Mouse (Mus musculus): Measurements from ENCODE around the gene Nrg4.

Nrg4 gene

GRCm38 (mm10) chr9:55326515-55327233 is at the start of gene Nrg4, which contains the start of gene Tmem266:
Nrg4 (minus strand) TSS chr9:55326844.
Tmem266 (plus strand) TSS chr9:55326913.
- peak; percentile 26 for DNase-seq (ENCODE audit: low read depth, low spot score)

DNA sequence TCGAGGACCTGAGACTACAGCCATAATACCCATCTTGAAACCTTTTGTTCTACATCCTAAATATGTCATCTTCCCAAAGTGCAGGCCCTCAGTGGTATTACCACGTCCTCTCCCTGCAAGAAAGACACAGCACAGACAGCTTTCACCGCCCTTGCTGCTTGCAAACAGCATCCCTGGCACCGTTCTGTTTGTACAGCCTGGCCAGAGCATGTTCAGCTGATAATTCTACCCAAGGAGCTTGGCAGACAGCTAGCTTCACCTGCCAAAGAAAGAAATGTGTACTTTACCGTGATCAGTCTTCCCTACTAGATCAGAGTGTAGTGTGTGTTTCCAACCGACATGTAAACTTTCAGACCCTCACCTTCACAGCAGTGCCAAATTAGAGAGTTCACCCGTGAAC is 45.3 kb upstream of the Nrg4 start:
- DNase-seq (ENCODE audit: low read depth, low spot score) = no peak

GRCm38 (mm10) chr9:55368011-55368410 is 41.4 kb upstream of the Nrg4 start:
- DNase-seq (ENCODE audit: low read depth, low spot score) = no peak

DNA sequence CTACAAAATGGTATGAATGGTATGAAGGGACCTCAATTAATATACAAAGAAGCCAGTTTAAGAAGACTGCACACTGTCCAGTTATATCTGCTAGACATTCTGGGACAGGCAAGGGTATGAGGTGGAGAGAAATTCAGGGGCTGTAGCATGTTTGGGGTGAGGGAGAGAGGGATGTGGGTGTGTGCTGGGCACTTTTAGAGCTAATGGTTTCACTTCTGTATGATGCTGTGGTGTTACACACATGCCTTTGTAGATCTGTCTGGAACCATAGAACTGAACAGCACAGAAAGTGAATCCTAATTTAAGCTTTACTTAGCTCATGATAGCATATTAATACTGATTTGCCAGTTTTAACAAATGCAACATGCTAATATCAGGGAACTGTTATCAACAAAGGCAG is 37.1 kb upstream of the Nrg4 start:
- no peak for DNase-seq (ENCODE audit: low read depth, low spot score)

DNA sequence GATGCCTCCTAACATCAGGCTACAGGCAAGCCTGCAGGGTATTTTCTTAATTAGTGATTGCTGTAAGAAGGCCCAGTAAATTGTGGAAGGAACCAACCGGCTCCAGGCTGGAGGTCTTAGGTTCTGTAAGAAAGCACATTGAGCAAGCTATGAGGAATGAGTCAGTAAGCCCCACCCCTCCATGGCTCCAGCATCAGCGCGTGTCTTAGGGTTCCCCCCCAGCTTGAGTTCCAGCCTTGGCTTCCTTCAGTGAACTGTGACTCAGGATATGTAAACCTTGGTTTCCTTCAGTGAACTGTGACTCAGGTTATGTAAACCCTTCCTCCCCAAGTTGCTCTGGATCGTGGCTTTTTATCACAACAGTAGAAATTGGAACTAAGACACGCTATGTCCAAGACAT is 35.3 kb upstream of the Nrg4 start:
- DNase-seq (ENCODE audit: low read depth, low spot score) = no peak

DNA sequence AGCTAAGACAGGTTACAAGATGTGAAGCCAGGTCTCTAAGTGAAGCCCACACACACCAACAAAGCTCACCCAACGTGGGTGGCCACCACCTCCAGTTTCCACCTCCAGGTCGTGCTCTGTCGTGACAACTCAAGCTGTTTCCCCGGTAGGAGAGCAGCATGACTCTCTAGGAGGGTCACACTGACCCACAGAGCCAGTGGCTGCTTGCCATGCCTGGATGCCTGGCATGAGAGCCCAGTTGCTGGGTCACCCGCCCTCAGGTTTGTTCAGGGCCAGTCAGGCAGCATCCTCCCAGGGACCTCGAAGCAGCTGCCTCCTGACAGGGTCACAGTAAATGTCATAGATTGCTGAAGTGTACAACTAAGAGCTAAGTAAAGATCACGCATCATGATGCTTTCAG is 34.2 kb upstream of the Nrg4 start:
- no peak for DNase-seq (ENCODE audit: low read depth, low spot score)

- no peak for DNase-seq (ENCODE audit: low read depth, low spot score)
Observed at GRCm38 (mm10) chr9:55360372-55360771, 33.7 kb upstream of the Nrg4 start.

DNA sequence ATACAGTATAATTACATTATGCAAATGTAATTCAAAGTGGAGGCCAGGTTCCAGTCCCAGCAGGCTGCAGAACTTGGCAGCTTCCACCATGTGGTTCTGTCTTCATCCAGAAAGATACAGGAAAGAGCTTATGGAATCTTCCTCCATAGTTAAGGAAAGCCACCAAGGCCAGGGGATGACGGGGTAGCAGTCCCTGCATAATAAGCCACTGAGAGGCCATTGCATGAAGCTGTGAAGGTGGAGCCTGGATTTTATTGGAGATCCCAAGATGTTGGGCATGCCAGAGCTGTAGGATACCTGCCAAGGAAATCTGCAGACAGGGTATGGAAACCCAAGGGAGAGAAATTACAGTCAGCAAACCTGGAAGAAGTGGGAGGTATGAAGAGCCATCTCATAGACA is 30.5 kb upstream of the Nrg4 start:
- DNase-seq (ENCODE audit: low read depth, low spot score) = no peak

- DNase-seq (ENCODE audit: low read depth, low spot score) = no peak
Observed at GRCm38 (mm10) chr9:55355270-55355834, 28.7 kb upstream of the Nrg4 start.

DNA sequence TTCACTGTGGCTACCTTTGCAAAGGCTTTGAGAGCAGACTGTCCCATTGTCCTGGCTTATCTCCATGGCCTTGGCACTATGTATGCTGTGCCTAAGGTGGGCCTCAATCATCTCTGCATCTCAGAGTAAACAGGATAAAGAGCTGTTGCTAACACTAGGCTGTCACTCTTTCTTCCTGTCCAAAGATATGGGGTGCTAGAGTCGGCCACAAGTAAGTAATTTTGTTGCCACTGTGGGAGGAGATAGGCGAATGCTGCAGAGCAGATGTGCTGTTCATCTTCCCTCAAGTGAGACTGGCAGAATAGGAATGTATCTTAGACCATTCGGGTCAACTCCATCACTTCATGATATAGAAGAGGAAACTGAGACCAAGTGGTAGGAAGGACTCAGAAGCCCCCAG is 28.0 kb upstream of the Nrg4 start:
- DNase-seq (ENCODE audit: low read depth, low spot score) = no peak

GRCm38 (mm10) chr9:55348664-55349063 is 22.0 kb upstream of the Nrg4 start:
- no peak for DNase-seq (ENCODE audit: low read depth, low spot score)

- DNase-seq (ENCODE audit: low read depth, low spot score) = no peak
Observed at GRCm38 (mm10) chr9:55345332-55345731, 18.7 kb upstream of the Nrg4 start.

GRCm38 (mm10) chr9:55344165-55344564 is 17.5 kb upstream of the Nrg4 start:
- no peak for DNase-seq (ENCODE audit: low read depth, low spot score)

GRCm38 (mm10) chr9:55332949-55333348 is 6.3 kb upstream of the Nrg4 start:
- no peak for DNase-seq (ENCODE audit: low read depth, low spot score)

DNA sequence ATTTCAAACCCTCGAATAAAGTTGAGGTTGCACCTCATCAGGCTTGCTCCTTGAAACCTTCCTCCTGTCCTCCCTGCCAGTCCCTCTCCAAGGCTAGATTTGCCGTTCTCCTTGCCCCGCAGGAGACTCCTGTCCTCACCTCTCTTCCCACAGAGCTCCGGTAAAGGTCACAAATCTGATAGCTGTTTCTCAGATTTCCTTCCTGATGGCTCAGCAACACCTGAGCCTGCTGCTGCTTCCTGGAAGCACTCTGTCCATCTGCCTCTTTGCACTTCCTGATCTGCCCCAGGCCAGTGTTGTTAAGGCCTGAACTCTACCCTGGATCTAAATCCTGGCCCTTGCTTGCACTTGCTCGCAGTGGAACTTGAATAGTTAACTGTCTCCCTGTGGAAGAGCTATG is 5.8 kb upstream of the Nrg4 start:
- DNase-seq (ENCODE audit: low read depth, low spot score) = no peak

- no peak for DNase-seq (ENCODE audit: low read depth, low spot score)
Observed at GRCm38 (mm10) chr9:55329401-55329800, 2.8 kb upstream of the Nrg4 start.

DNA sequence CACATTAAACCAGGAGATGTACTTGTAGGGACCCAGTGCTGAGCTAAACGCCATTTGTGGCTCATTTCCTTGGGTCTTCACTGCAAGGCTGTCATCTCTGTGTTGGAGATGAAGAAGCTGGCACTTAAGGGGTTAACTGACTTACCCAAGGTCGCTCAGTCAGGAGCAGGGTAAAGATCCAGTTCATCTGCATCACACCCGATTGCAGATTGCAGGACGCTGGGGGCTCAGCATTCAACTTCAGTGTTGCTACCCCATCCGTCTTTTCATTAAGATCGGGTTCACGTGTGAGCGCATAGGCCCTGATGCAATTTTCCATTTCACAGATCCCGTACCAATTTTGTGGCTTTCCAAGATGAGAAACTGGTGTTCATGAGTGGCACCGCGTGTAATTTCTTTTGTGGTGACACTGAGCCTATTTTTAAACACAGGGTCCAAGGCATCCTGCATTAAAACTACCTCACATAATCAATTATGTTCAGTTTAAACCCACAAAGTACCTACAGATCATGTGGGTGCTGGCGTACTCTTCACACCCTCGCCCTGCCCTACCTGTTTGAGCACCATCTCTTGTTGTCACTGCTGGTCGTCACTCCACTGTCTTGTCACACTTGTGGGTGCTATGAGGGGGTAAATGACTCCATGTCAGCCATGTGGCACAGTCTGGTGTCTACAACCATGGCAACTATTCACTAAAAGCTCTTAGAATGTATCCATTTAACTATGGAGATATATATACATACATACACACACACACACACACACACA is 1.7 kb upstream of the Nrg4 start:
- no peak for DNase-seq (ENCODE audit: low read depth, low spot score)

DNA sequence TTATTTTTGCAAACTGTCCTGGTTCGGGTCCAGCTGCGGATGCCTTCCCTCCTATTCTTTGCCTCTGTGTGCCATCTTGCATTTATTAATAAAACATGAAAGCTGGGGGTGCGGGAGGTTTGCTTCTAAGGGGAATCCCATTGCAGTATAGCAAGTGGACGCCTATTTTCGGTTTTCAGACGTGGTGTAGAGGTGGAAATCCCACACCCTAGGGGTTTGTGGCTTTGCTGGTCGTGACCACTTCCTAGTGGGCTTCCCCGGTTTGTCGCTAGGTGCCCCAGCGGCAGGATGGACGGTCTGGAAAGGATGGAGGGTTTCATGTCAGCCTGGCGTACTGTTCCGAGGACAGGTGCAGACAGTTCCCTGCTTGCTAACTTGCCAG is 581 bp upstream of the Nrg4 start:
- no peak for DNase-seq (ENCODE audit: low read depth, low spot score)

- DNase-seq (ENCODE audit: low read depth, low spot score) = no peak
Observed at GRCm38 (mm10) chr9:55325564-55326514, 805 bp downstream of the Nrg4 start.

DNA sequence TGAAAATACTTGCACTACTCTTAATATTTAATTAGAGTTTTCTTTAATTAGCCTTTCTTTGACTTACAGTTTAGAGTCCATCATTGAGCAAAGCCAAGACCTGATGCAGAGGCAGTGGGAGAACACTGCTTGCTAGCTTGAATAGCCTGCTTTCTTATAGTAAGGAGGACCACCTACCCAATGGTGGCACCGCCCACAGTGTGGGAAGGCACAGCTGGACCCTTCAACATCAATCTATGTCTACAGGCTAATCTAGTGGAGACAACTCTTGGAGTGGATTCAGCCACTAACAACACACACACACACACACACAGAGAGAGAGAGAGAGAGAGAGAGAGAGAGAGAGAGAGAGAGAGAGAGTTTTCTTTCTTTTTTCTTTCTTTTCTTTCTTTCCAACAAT is 1.6 kb downstream of the Nrg4 start:
- DNase-seq (ENCODE audit: low read depth, low spot score) = no peak

DNA sequence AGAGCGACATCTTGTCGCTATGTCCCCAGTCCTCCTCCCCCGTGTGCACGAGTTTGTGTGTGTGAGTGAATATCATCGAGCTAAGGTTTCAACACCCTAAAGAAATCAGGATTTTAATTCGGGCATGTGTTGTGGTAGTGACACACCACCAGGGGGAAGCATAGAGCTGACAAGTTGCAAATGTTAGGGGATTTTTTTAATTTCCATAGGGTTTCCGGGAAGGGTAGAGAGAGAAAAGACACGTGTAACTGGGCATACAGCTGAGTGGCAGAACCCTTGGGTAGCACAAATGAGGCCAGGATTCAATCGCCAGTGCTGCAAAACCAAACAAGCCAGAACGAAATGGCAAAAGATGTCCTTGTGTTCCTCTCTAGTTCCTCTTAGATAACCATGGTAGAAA is 2.1 kb downstream of the Nrg4 start:
- no peak for DNase-seq (ENCODE audit: low read depth, low spot score)

GRCm38 (mm10) chr9:55324085-55324484 is 2.6 kb downstream of the Nrg4 start:
- DNase-seq (ENCODE audit: low read depth, low spot score) = no peak
